Mouse (Mus musculus) lung, embryonic 16.5 days (tissue): ENCODE measurements around the gene Kat8. TPM values are rescaled to one million over a fixed set of nuclear protein-coding genes. Genes with fewer than 3 reads are reported as not detected.

Source experiments
- ATAC-seq: fragments of 200-750 bp; cut with Nextera tagmentation; 2 replicates; pipeline ENCODE4 v1.8.0; 2017; ENCODE audit warnings: low read depth, mild to moderate bottlenecking, moderate library complexity
- H3K27ac ChIP-seq: fragments of 300-500 bp; sonication (generic); 2 replicates; pipeline ENCODE4 v1.5.1; 2014; ENCODE audit warnings: mild to moderate bottlenecking, control low read depth, low read length
- H3K27me3 ChIP-seq: fragments of 300-500 bp; sonication (generic); 2 replicates; pipeline ENCODE4 v1.6.1; 2014; ENCODE audit warnings: low read depth, low read length, mixed read lengths; ENCODE audit not compliant: control insufficient read depth, insufficient read depth
- H3K36me3 ChIP-seq: fragments of 300-500 bp; sonication (generic); 2 replicates; pipeline ENCODE4 v1.6.1; 2014; ENCODE audit warnings: low read length; ENCODE audit not compliant: control insufficient read depth, insufficient read depth
- H3K4me1 ChIP-seq: fragments of 300-500 bp; sonication (generic); replicated peaks from 2 replicates; pipeline ENCODE4 v1.6.1; 2014; ENCODE audit warnings: low read length, mixed read lengths; ENCODE audit not compliant: control insufficient read depth, insufficient read depth
- H3K4me2 ChIP-seq: fragments of 300-500 bp; sonication (generic); 2 replicates; pipeline ENCODE4 v1.6.1; 2014; ENCODE audit warnings: low read depth, low read length, control low read depth
- H3K4me3 ChIP-seq: fragments of 300-500 bp; sonication (generic); 2 replicates; pipeline ENCODE4 v1.5.1; 2014; ENCODE audit warnings: mild to moderate bottlenecking, low read length, control low read depth
- H3K9ac ChIP-seq: fragments of 300-500 bp; sonication (generic); 2 replicates; pipeline ENCODE4 v1.6.1; 2014; ENCODE audit warnings: low read length, control low read depth
- H3K9me3 ChIP-seq: fragments of 300-500 bp; sonication (generic); 2 replicates; pipeline ENCODE4 v1.6.1; 2016; ENCODE audit warnings: low read length; ENCODE audit not compliant: control insufficient read depth
- WGBS: fragments of 180-500 bp; shearing (Covaris S2); extraction: QIAGEN DNeasy Blood & Tissue Kit; methylation state at CpG from one replicate; pipeline ENCODE4 v1.1.7; 2014; 5-methylcytosine and 5-hydroxymethylcytosine counted together
- polyA plus RNA-seq: library from polyadenylated mRNA; unstranded; fragments of >200 nt; fragmentation: Nextera tagmentation; extraction: Ambion mirVana; gene quantifications from 2 replicates; pipeline ENCODE4 v1.2.1, GENCODE M21; 2015

Gene Kat8
- polyA plus RNA-seq, 1 experiment from 2014 or later = 38.9 TPM

- H3K4me2 ChIP-seq = no peak overlapping the region
- no peaks in the 10 kb centered on the region for H3K27me3 ChIP-seq
- H3K36me3 ChIP-seq = no peaks in the 10 kb centered on the region
- 48% methylated on average over 5 of the region's 5 CpGs for WGBS
- no peak for ATAC-seq
- no peaks in the 10 kb centered on the region for H3K9me3 ChIP-seq
- no peak overlapping the region for H3K27ac ChIP-seq
- H3K9ac ChIP-seq = no peak overlapping the region
- H3K4me3 ChIP-seq = no peak overlapping the region
- no peaks in the 10 kb centered on the region for H3K4me1 ChIP-seq
Measured at GRCm38 (mm10) chr7:127959364-127959763, 47.0 kb downstream of the Kat8 start.

- Histone ChIP-seq H3K9ac (peak overlapping the region; percentile 98), H3K27me3 (no peaks in the 10 kb centered on the region), H3K27ac (peak overlapping the region; percentile 98), H3K4me3 (peak overlapping the region; percentile 97), H3K9me3 (no peaks in the 10 kb centered on the region), H3K4me1 (peaks cover 16% of the 10 kb centered on the region), H3K4me2 (peak overlapping the region; percentile 81), H3K36me3 (peaks cover 15% of the 10 kb centered on the region)
- no peak for ATAC-seq
- WGBS = 4% methylated on average over 10 of the region's 10 CpGs
Measured at GRCm38 (mm10) chr7:127966371-127966918, 54.1 kb downstream of the Kat8 start.

- peak; percentile 95 for ATAC-seq
- H3K9ac ChIP-seq = peak within 1 kb of the TSS; percentile 98
- peaks cover 21% of the 10 kb centered on the region for H3K36me3 ChIP-seq
- no peaks in the 10 kb centered on the region for H3K9me3 ChIP-seq
- H3K4me2 ChIP-seq = peak within 1 kb of the TSS; percentile 81
- no peaks in the 10 kb centered on the region for H3K27me3 ChIP-seq
- H3K4me3 ChIP-seq = peak within 1 kb of the TSS; percentile 97
- peak within 1 kb of the TSS; percentile 98 for H3K27ac ChIP-seq
- under 1% methylated on average over 92 of the region's 92 CpGs for WGBS
- peaks cover 16% of the 10 kb centered on the region for H3K4me1 ChIP-seq
Measured at GRCm38 (mm10) chr7:127967004-127967921, 54.9 kb downstream of the Kat8 start, which contains the start of gene Fus. Gene Fus, plus strand, starts transcription at chr7:127967457.

GRCm38 (mm10) chr7:127967922-127968828 lies 55.9 kb downstream of the Kat8 start:
- Histone ChIP-seq H3K36me3 (peaks cover 29% of the 10 kb centered on the region), H3K4me1 (peaks cover 16% of the 10 kb centered on the region), H3K4me3 (peak overlapping the region; percentile 97), H3K4me2 (peak overlapping the region; percentile 73), H3K27ac (peak overlapping the region; percentile 98), H3K9ac (peak overlapping the region; percentile 98), H3K9me3 (no peaks in the 10 kb centered on the region), H3K27me3 (no peaks in the 10 kb centered on the region)
- ATAC-seq = peak; percentile 54
- under 1% methylated on average over 39 of the region's 42 CpGs for WGBS

DNA sequence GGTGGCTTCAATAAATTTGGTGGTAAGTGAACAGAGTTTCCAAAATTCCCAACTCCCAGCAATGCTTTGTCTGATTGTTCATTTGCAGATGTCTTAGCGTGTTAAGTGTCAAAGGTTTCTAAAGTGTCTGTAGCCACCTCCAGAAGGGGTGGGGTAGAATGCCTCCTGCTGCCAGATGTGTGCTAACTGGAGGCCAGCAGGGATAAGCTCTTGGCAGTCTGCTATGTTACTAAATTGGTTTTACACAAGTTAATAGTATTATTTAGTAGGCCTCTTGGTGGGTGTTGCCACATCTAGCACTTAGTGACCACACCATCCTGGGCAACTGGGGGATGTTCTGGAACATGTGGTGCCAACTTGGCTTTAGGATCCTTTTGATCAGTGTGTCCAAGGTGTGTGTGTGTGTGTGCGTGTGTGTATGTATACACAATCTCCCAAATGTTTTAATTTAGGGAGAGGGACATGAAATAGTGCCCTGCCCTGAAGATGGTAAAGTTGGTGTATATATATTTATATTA lies 62.2 kb downstream of the Kat8 start:
- Histone ChIP-seq H3K9ac (no peak overlapping the region), H3K27me3 (no peaks in the 10 kb centered on the region), H3K4me1 (peaks cover 7% of the 10 kb centered on the region; the same call in 1 of the 2 replicates), H3K4me3 (no peak overlapping the region), H3K9me3 (no peaks in the 10 kb centered on the region), H3K4me2 (no peak overlapping the region), H3K27ac (no peak overlapping the region), H3K36me3 (peaks cover 77% of the 10 kb centered on the region)
- 79% methylated on average over 2 of the region's 2 CpGs for WGBS
- ATAC-seq = no peak

Other genes with a start within 250 kb of the Kat8 start
- gene Bcl7c, start 203.6 kb upstream of the Kat8 start, polyA plus RNA-seq = 40.5 and 46.1 TPM in 2 replicates
- gene Ctf1, start 199.8 kb upstream of the Kat8 start, polyA plus RNA-seq = 11.4 and 11.8 TPM in 2 replicates
- 0.23 and 0.24 TPM in 2 replicates for gene Ctf2, start 180.3 kb upstream of the Kat8 start, polyA plus RNA-seq
- gene Fbxl19, start 168.0 kb upstream of the Kat8 start, polyA plus RNA-seq = 3.1 and 3.8 TPM in 2 replicates
- gene Orai3, start 142.7 kb upstream of the Kat8 start, polyA plus RNA-seq = 29.1 and 32.7 TPM in 2 replicates
- gene Setd1a, start 135.8 kb upstream of the Kat8 start, polyA plus RNA-seq = 13.8 and 18.1 TPM in 2 replicates
- not detected in 2 replicates for gene Gm49388, start 126.9 kb upstream of the Kat8 start, polyA plus RNA-seq
- gene Hsd3b7, start 111.9 kb upstream of the Kat8 start, polyA plus RNA-seq = 27.5 and 32.1 TPM in 2 replicates
- 44.5 and 45.1 TPM in 2 replicates for gene Stx4a, start 88.2 kb upstream of the Kat8 start, polyA plus RNA-seq
- 1.1 and 1.3 TPM in 2 replicates for gene Stx1b, start 88.0 kb upstream of the Kat8 start, polyA plus RNA-seq
- 11.2 and 11.3 TPM in 2 replicates for gene Zfp646, start 36.3 kb upstream of the Kat8 start, polyA plus RNA-seq
- gene Zfp668, start 35.7 kb upstream of the Kat8 start, polyA plus RNA-seq = 15.0 and 17.5 TPM in 2 replicates
- 1.1 and 2.0 TPM in 2 replicates for gene Prss53, start 21.5 kb upstream of the Kat8 start, polyA plus RNA-seq
- gene Gm21974, start 17.1 kb upstream of the Kat8 start, polyA plus RNA-seq = not detected in 2 replicates
- gene Vkorc1, start 16.9 kb upstream of the Kat8 start, polyA plus RNA-seq = 159 and 162 TPM in 2 replicates
- gene Bckdk, start 8.4 kb upstream of the Kat8 start, polyA plus RNA-seq = 129 and 133 TPM in 2 replicates
- 101 and 108 TPM in 2 replicates for gene Prss8, start 17.6 kb downstream of the Kat8 start, polyA plus RNA-seq
- gene Prss36, start 34.2 kb downstream of the Kat8 start, polyA plus RNA-seq = 12.3 and 12.4 TPM in 2 replicates
- gene Fus, start 54.9 kb downstream of the Kat8 start, polyA plus RNA-seq = 299 and 328 TPM in 2 replicates
- 37.6 and 51.2 TPM in 2 replicates for gene Pycard, start 81.4 kb downstream of the Kat8 start, polyA plus RNA-seq
- gene Trim72, start 91.4 kb downstream of the Kat8 start, polyA plus RNA-seq = 0.28 and 0.63 TPM in 2 replicates
- gene Itgam, start 150.1 kb downstream of the Kat8 start, polyA plus RNA-seq = 1.3 and 1.6 TPM in 2 replicates
- not detected in 2 replicates for gene Gm49368, start 150.2 kb downstream of the Kat8 start, polyA plus RNA-seq
- 0.11 and 0.28 TPM in 2 replicates for gene Itgax, start 217.0 kb downstream of the Kat8 start, polyA plus RNA-seq
- gene Itgad, start 241.9 kb downstream of the Kat8 start, polyA plus RNA-seq = 0.04 TPM in 1 of 2 replicates, not detected in the other